Mouse (Mus musculus) lung, embryonic 14.5 days (tissue): ENCODE measurements around the gene Tpcn1. TPM values are rescaled to one million over a fixed set of nuclear protein-coding genes. Genes with fewer than 3 reads are reported as not detected.

Source experiments
- ATAC-seq: fragments of 200-750 bp; cut with Nextera tagmentation; 2 replicates; pipeline ENCODE4 v1.8.0; 2017; ENCODE audit warnings: mild to moderate bottlenecking, moderate TSS enrichment, moderate library complexity; ENCODE audit not compliant: insufficient read depth
- DNase-seq: peaks from one replicate; pipeline ENCODE4 v3.0.0-alpha.2; 2015
- H3K27ac ChIP-seq: fragments of 300-500 bp; sonication (generic); 2 replicates; pipeline ENCODE4 v1.5.1; 2014; ENCODE audit warnings: low read depth, mild to moderate bottlenecking, moderate library complexity
- H3K27me3 ChIP-seq: fragments of 300-500 bp; sonication (generic); 2 replicates; pipeline ENCODE4 v1.6.1; 2014; ENCODE audit warnings: low read length, control low read depth; ENCODE audit not compliant: insufficient read depth
- H3K36me3 ChIP-seq: fragments of 300-500 bp; sonication (generic); 2 replicates; pipeline ENCODE4 v1.6.1; 2014; ENCODE audit warnings: control low read depth; ENCODE audit not compliant: insufficient read depth
- H3K4me1 ChIP-seq: fragments of 300-500 bp; sonication (generic); 2 replicates; pipeline ENCODE4 v1.6.1; 2014; ENCODE audit warnings: antibody characterized with exemption, control low read depth; ENCODE audit not compliant: insufficient read depth
- H3K4me2 ChIP-seq: fragments of 300-500 bp; sonication (generic); 2 replicates; pipeline ENCODE4 v1.6.1; 2014; ENCODE audit warnings: mild to moderate bottlenecking
- H3K4me3 ChIP-seq: fragments of 300-500 bp; sonication (generic); 2 replicates; pipeline ENCODE4 v1.5.1; 2014; ENCODE audit warnings: low read depth, low read length
- H3K9ac ChIP-seq: fragments of 300-500 bp; sonication (generic); 2 replicates; pipeline ENCODE4 v1.6.1; 2014
- H3K9me3 ChIP-seq: fragments of 300-500 bp; sonication (generic); 2 replicates; pipeline ENCODE4 v1.6.1; 2016; ENCODE audit warnings: low read depth, low read length, control low read depth
- CTCF ChIP-seq: IDR thresholded peaks from 2 replicates; pipeline ENCODE4 v1.5.1; 2016; ENCODE audit warnings: antibody characterized with exemption, low read depth
- WGBS: fragments of 180-500 bp; shearing (Covaris S2); extraction: QIAGEN DNeasy Blood & Tissue Kit; methylation state at CpG from one replicate; pipeline ENCODE4 v1.1.7; 2014; 5-methylcytosine and 5-hydroxymethylcytosine counted together
- polyA plus RNA-seq: library from polyadenylated mRNA; unstranded; fragments of >200 nt; fragmentation: Nextera tagmentation; extraction: Ambion mirVana; gene quantifications from 2 replicates; pipeline ENCODE4 v1.2.1, GENCODE M21; 2014

Gene Tpcn1
- polyA plus RNA-seq, 1 experiment from 2014 or later = 16.5 TPM

GRCm38 (mm10) chr5:120627515-120628300, 39.2 kb upstream of the Tpcn1 start:
- Histone ChIP-seq H3K9ac (no peak overlapping the region), H3K27ac (no peak overlapping the region), H3K4me3 (no peak overlapping the region), H3K9me3 (no peaks in the 10 kb centered on the region; the same call in 1 of the 2 replicates), H3K36me3 (peaks cover 54% of the 10 kb centered on the region), H3K4me2 (no peak overlapping the region), H3K4me1 (no peaks in the 10 kb centered on the region), H3K27me3 (peaks cover 6% of the 10 kb centered on the region; the same call in 1 of the 2 replicates)
- DNase-seq = no peak
- ATAC-seq = no peak
- no peak for TF ChIP-seq CTCF
- WGBS = 88% methylated on average over 15 of the region's 15 CpGs

- DNase-seq = no peak
Observed at GRCm38 (mm10) chr5:120626399-120626798, 37.9 kb upstream of the Tpcn1 start.

GRCm38 (mm10) chr5:120624427-120624826, 36.0 kb upstream of the Tpcn1 start:
- H3K27me3 ChIP-seq = no peaks in the 10 kb centered on the region
- peaks cover 87% of the 10 kb centered on the region for H3K36me3 ChIP-seq
- ATAC-seq (no peak), DNase-seq (no peak)
- H3K4me3 ChIP-seq = no peak overlapping the region
- H3K4me2 ChIP-seq = no peak overlapping the region
- no peaks in the 10 kb centered on the region for H3K4me1 ChIP-seq
- no peaks in the 10 kb centered on the region for H3K9me3 ChIP-seq
- TF ChIP-seq CTCF = no peak
- no peak overlapping the region for H3K27ac ChIP-seq
- 84% methylated on average over 10 of the region's 10 CpGs for WGBS
- H3K9ac ChIP-seq = no peak overlapping the region

More at GRCm38 (mm10) chr5:120626399-120626798, 37.9 kb upstream of the Tpcn1 start:
- Histone ChIP-seq H3K4me3 (no peak overlapping the region), H3K27me3 (peaks cover 6% of the 10 kb centered on the region; the same call in 1 of the 2 replicates), H3K36me3 (peaks cover 67% of the 10 kb centered on the region), H3K9me3 (no peaks in the 10 kb centered on the region), H3K4me1 (no peaks in the 10 kb centered on the region), H3K4me2 (no peak overlapping the region), H3K27ac (no peak overlapping the region), H3K9ac (no peak overlapping the region)
- TF ChIP-seq CTCF = no peak
- peak; percentile 15; the same call in 1 of the 2 replicates for ATAC-seq
- 33% methylated on average over 19 of the region's 19 CpGs for WGBS

GRCm38 (mm10) chr5:120622198-120622851, 33.9 kb upstream of the Tpcn1 start:
- Histone ChIP-seq H3K36me3 (peaks cover 98% of the 10 kb centered on the region), H3K27me3 (no peaks in the 10 kb centered on the region), H3K4me1 (no peaks in the 10 kb centered on the region), H3K4me3 (no peak overlapping the region), H3K27ac (no peak overlapping the region), H3K9me3 (no peaks in the 10 kb centered on the region), H3K4me2 (no peak overlapping the region), H3K9ac (no peak overlapping the region)
- DNase-seq = peak; percentile 33
- WGBS = 73% methylated on average over 5 of the region's 5 CpGs
- TF ChIP-seq CTCF = no peak
- ATAC-seq = no peak

GRCm38 (mm10) chr5:120621846-120622197, 33.3 kb upstream of the Tpcn1 start:
- WGBS = 87% methylated on average over 10 of the region's 10 CpGs
- Histone ChIP-seq H3K4me2 (no peak overlapping the region), H3K27ac (no peak overlapping the region), H3K9ac (no peak overlapping the region), H3K9me3 (no peaks in the 10 kb centered on the region), H3K36me3 (peaks cover 98% of the 10 kb centered on the region), H3K4me3 (no peak overlapping the region), H3K4me1 (no peaks in the 10 kb centered on the region), H3K27me3 (no peaks in the 10 kb centered on the region)
- no peak for TF ChIP-seq CTCF
- no peak for DNase-seq
- no peak for ATAC-seq

GRCm38 (mm10) chr5:120621078-120621765, 32.7 kb upstream of the Tpcn1 start:
- Histone ChIP-seq H3K4me2 (no peak overlapping the region), H3K36me3 (peaks cover 93% of the 10 kb centered on the region), H3K4me3 (no peak overlapping the region), H3K27me3 (no peaks in the 10 kb centered on the region), H3K9me3 (no peaks in the 10 kb centered on the region), H3K27ac (no peak overlapping the region), H3K9ac (no peak overlapping the region), H3K4me1 (no peaks in the 10 kb centered on the region)
- TF ChIP-seq CTCF = no peak
- 89% methylated on average over 23 of the region's 23 CpGs for WGBS
- DNase-seq (no peak), ATAC-seq (no peak)
